Mouse (Mus musculus) kidney, postnatal 10 days (tissue): ENCODE data around the gene Sec22a.
A peak's percentile ranks its signal among the peaks of the same experiment; 100 is the strongest.

ENCODE experiments used
- DNase-seq: peaks from one replicate; pipeline ENCODE4 v3.0.0; 2021; ENCODE audit warnings: mixed read lengths

Sec22a gene

GRCm38 (mm10) chr16:35363150-35364062 lies at the start of gene Sec22a:
Gene Sec22a, minus strand, starts transcription at chr16:35363918.
- peak; percentile 97 for DNase-seq

- no peak for DNase-seq
Observed at GRCm38 (mm10) chr16:35406706-35407105, 43.0 kb upstream of the Sec22a start.

GRCm38 (mm10) chr16:35406166-35406565 lies 42.4 kb upstream of the Sec22a start:
- DNase-seq: no peak

- DNase-seq: no peak
Observed at GRCm38 (mm10) chr16:35405348-35406080, 41.8 kb upstream of the Sec22a start.

GRCm38 (mm10) chr16:35404864-35405263 lies 41.1 kb upstream of the Sec22a start:
- DNase-seq: no peak

- no peak for DNase-seq
Observed at GRCm38 (mm10) chr16:35403891-35404290, 40.2 kb upstream of the Sec22a start.

GRCm38 (mm10) chr16:35403356-35403755 lies 39.6 kb upstream of the Sec22a start:
- DNase-seq: no peak

GRCm38 (mm10) chr16:35392813-35393212 lies 29.1 kb upstream of the Sec22a start:
- no peak for DNase-seq

- DNase-seq: no peak
Observed at GRCm38 (mm10) chr16:35385654-35386053, 21.9 kb upstream of the Sec22a start.

GRCm38 (mm10) chr16:35380048-35380447 lies 16.3 kb upstream of the Sec22a start:
- DNase-seq: no peak

- DNase-seq: peak; percentile 41
Observed at GRCm38 (mm10) chr16:35379344-35379743, 15.6 kb upstream of the Sec22a start.

- DNase-seq: no peak
Observed at GRCm38 (mm10) chr16:35364063-35364428, 328 bp upstream of the Sec22a start.

GRCm38 (mm10) chr16:35362221-35362620 lies 1.5 kb downstream of the Sec22a start:
- DNase-seq: no peak

- DNase-seq: peak; percentile 70
Observed at GRCm38 (mm10) chr16:35360593-35360992, 3.1 kb downstream of the Sec22a start.

GRCm38 (mm10) chr16:35357449-35357848 lies 6.3 kb downstream of the Sec22a start:
- no peak for DNase-seq

- no peak for DNase-seq
Observed at GRCm38 (mm10) chr16:35330451-35330850, 33.3 kb downstream of the Sec22a start.

GRCm38 (mm10) chr16:35319773-35320172 lies 43.9 kb downstream of the Sec22a start:
- no peak for DNase-seq

GRCm38 (mm10) chr16:35319335-35319734 lies 44.4 kb downstream of the Sec22a start:
- no peak for DNase-seq

GRCm38 (mm10) chr16:35318397-35318796 lies 45.3 kb downstream of the Sec22a start:
- DNase-seq: no peak

- no peak for DNase-seq
Observed at GRCm38 (mm10) chr16:35317460-35317859, 46.3 kb downstream of the Sec22a start.

GRCm38 (mm10) chr16:35316856-35317264 lies 46.9 kb downstream of the Sec22a start:
- no peak for DNase-seq

GRCm38 (mm10) chr16:35315496-35315895 lies 48.2 kb downstream of the Sec22a start:
- DNase-seq: no peak

GRCm38 (mm10) chr16:35311586-35311985 lies 52.1 kb downstream of the Sec22a start:
- no peak for DNase-seq

- DNase-seq: no peak
Observed at GRCm38 (mm10) chr16:35310551-35311110, 53.1 kb downstream of the Sec22a start.
